Mouse (Mus musculus) embryonic facial prominence, embryonic 11.5 days (tissue): ENCODE data around the gene Mlxipl. TPM values are rescaled to one million over a fixed set of nuclear protein-coding genes. Genes with fewer than 3 reads are reported as not detected.
"Not testable (repeated sequence)": the region's sequence is repeated elsewhere in the genome, so short reads cannot be mapped to it uniquely, and the experiment has no call there.

Experiments used
- ATAC-seq: fragments of 200-750 bp; cut with Nextera tagmentation; replicated peaks from 2 replicates; pipeline ENCODE4 v1.8.0; 2017; ENCODE audit warnings: low read depth; ENCODE audit not compliant: insufficient number of reproducible peaks, low FRiP score, low TSS enrichment
- DNase-seq: peaks from one replicate; pipeline ENCODE4 v3.0.0-alpha.2; 2015; ENCODE audit warnings: low spot score
- H3K27ac ChIP-seq: fragments of 300-500 bp; sonication (generic); replicated peaks from 2 replicates; pipeline ENCODE4 v1.5.1; 2014; ENCODE audit warnings: mild to moderate bottlenecking, low read depth, low read length, control low read depth
- H3K27me3 ChIP-seq: fragments of 300-500 bp; sonication (generic); 2 replicates; pipeline ENCODE4 v1.6.1; 2014; ENCODE audit warnings: mild to moderate bottlenecking, low read length, moderate library complexity, mixed read lengths; ENCODE audit not compliant: control insufficient read depth, insufficient read depth
- H3K36me3 ChIP-seq: fragments of 300-500 bp; sonication (generic); replicated peaks from 2 replicates; pipeline ENCODE4 v1.6.1; 2014; ENCODE audit warnings: low read depth, mild to moderate bottlenecking, low read length, moderate library complexity, mixed read lengths; ENCODE audit not compliant: control insufficient read depth, insufficient read depth
- H3K4me1 ChIP-seq: fragments of 300-500 bp; sonication (generic); 2 replicates; pipeline ENCODE4 v1.6.1; 2014; ENCODE audit warnings: low read length, mixed read lengths; ENCODE audit not compliant: control insufficient read depth, insufficient read depth
- H3K4me2 ChIP-seq: fragments of 300-500 bp; sonication (generic); 2 replicates; pipeline ENCODE4 v1.6.1; 2014; ENCODE audit warnings: low read depth, mild to moderate bottlenecking, control low read depth, low read length, moderate library complexity
- H3K4me3 ChIP-seq: fragments of 300-500 bp; sonication (generic); 2 replicates; pipeline ENCODE4 v1.5.1; 2014; ENCODE audit warnings: low read depth, low read length, control low read depth
- H3K9ac ChIP-seq: fragments of 300-500 bp; sonication (generic); replicated peaks from 2 replicates; pipeline ENCODE4 v1.6.1; 2014; ENCODE audit warnings: mild to moderate bottlenecking, control low read depth, low read length
- H3K9me3 ChIP-seq: fragments of 300-500 bp; sonication (generic); replicated peaks from 2 replicates; pipeline ENCODE4 v1.6.1; 2016; ENCODE audit warnings: mild to moderate bottlenecking, low read length, inconsistent platforms, mixed read lengths; ENCODE audit not compliant: control insufficient read depth
- WGBS: fragments of 180-500 bp; shearing (Covaris S2); extraction: QIAGEN DNeasy Blood & Tissue Kit; methylation state at CpG from one replicate; pipeline ENCODE4 v1.1.7; 2014; 5-methylcytosine and 5-hydroxymethylcytosine counted together
- polyA plus RNA-seq: library from polyadenylated mRNA; unstranded; fragments of >200 nt; fragmentation: Nextera tagmentation; extraction: Ambion mirVana; gene quantifications from 2 replicates; pipeline ENCODE4 v1.2.1, GENCODE M21; 2014

Mlxipl gene
- polyA plus RNA-seq: 1.9 and 3.7 TPM in 2 replicates

GRCm38 (mm10) chr5:135089653-135090052 is at the start of gene Mlxipl:
TSS of gene Mlxipl (plus strand) at chr5:135089890.
- ATAC-seq: no peak

GRCm38 (mm10) chr5:135040059-135040458 is 49.6 kb upstream of the Mlxipl start:
- no peak overlapping the region for H3K27ac ChIP-seq
- no peak overlapping the region for H3K9ac ChIP-seq
- H3K27me3 ChIP-seq: no peaks in the 10 kb centered on the region
- WGBS: 33% methylated on average over 6 of the region's 6 CpGs
- ATAC-seq (no peak), DNase-seq (no peak)
- H3K9me3 ChIP-seq: no peaks in the 10 kb centered on the region
- no peaks in the 10 kb centered on the region; the same call in 1 of the 2 replicates for H3K36me3 ChIP-seq
- H3K4me2 ChIP-seq: no peak overlapping the region
- H3K4me3 ChIP-seq: no peak overlapping the region
- H3K4me1 ChIP-seq: no peaks in the 10 kb centered on the region

More at GRCm38 (mm10) chr5:135089653-135090052, at the start of gene Mlxipl:
- peak; percentile 22 for DNase-seq
- Histone ChIP-seq H3K9ac (peak within 1 kb of the TSS; percentile 51), H3K9me3 (no peaks in the 10 kb centered on the region), H3K27me3 (peaks cover 16% of the 10 kb centered on the region), H3K4me2 (peak within 1 kb of the TSS; percentile 54), H3K36me3 (no peaks in the 10 kb centered on the region), H3K4me3 (peak within 1 kb of the TSS; percentile 17; the same call in 1 of the 2 replicates), H3K4me1 (no peaks in the 10 kb centered on the region), H3K27ac (no peak within 1 kb of the TSS)
- 2% methylated on average over 34 of the region's 39 CpGs for WGBS

- H3K9me3 ChIP-seq: no peaks in the 10 kb centered on the region
- WGBS: 76% methylated on average over 11 of the region's 11 CpGs
- H3K4me1 ChIP-seq: no peaks in the 10 kb centered on the region
- H3K27ac ChIP-seq: no peak overlapping the region
- DNase-seq (no peak), ATAC-seq (no peak)
- no peak overlapping the region for H3K4me2 ChIP-seq
- no peak overlapping the region for H3K9ac ChIP-seq
- H3K4me3 ChIP-seq: no peak overlapping the region
- no peaks in the 10 kb centered on the region; the same call in 1 of the 2 replicates for H3K36me3 ChIP-seq
- H3K27me3 ChIP-seq: no peaks in the 10 kb centered on the region
Measured at GRCm38 (mm10) chr5:135040777-135041176, 48.9 kb upstream of the Mlxipl start.

- H3K4me3 ChIP-seq: no peak overlapping the region
- H3K9ac ChIP-seq: no peak overlapping the region
- no peaks in the 10 kb centered on the region; the same call in 1 of the 2 replicates for H3K36me3 ChIP-seq
- no peak overlapping the region for H3K4me2 ChIP-seq
- WGBS: 26% methylated on average over 21 of the region's 21 CpGs
- peak; percentile 24; the same call in 1 of the 2 replicates for ATAC-seq
- no peaks in the 10 kb centered on the region for H3K27me3 ChIP-seq
- H3K9me3 ChIP-seq: no peaks in the 10 kb centered on the region
- H3K27ac ChIP-seq: no peak overlapping the region
- DNase-seq: no peak
- no peaks in the 10 kb centered on the region for H3K4me1 ChIP-seq
Measured at GRCm38 (mm10) chr5:135042105-135042788, 47.4 kb upstream of the Mlxipl start.

DNA sequence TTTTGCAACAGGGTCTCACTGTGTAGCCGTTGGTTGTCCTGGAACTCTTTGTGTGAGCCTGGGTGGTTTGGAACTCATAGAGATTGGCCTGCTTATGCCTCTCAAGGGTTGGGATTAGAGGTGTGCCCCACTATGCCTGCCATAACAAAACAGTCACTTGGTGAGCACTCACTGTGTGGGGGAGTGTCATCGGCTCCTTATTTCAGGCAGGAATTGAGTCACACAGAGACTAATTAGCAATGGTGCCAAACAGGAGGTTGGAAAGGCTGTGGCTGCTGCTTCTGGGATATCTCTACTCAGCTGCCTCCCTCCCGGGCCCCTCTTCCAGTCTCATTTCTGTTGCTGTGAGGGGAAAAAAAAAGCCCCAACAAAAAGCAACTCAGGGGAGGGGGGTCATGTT is 45.1 kb upstream of the Mlxipl start:
- H3K36me3 ChIP-seq: no peaks in the 10 kb centered on the region; the same call in 1 of the 2 replicates
- WGBS: 93% methylated on average over 3 of the region's 3 CpGs
- no peak overlapping the region for H3K4me2 ChIP-seq
- H3K27ac ChIP-seq: no peak overlapping the region
- H3K4me1 ChIP-seq: no peaks in the 10 kb centered on the region
- ATAC-seq (no peak), DNase-seq (no peak)
- H3K9me3 ChIP-seq: no peaks in the 10 kb centered on the region
- no peak overlapping the region for H3K4me3 ChIP-seq
- no peak overlapping the region for H3K9ac ChIP-seq
- H3K27me3 ChIP-seq: no peaks in the 10 kb centered on the region

- H3K27ac ChIP-seq: no peak overlapping the region
- WGBS: 94% methylated on average over 5 of the region's 5 CpGs
Measured at GRCm38 (mm10) chr5:135048539-135048938, 41.2 kb upstream of the Mlxipl start.

DNA sequence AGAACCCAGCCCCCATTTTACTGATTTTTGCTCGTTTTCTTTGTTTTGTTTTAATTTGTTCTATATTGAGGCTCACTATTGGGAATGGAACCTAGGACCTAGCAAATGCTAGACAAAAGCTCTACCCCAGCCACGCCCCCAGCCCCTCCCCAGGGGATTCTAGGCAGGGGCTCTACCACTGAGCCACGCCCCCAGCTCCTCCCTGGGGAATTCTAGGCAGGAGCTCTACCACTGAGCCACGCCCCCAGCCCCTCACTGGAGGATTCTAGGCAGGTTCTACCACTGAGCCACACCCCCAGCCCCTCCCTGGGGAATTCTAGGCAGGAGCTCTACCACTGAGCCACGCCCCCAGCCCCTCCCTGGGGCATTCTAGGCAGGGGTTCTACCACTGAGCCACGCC is 40.4 kb upstream of the Mlxipl start:
- not testable (repeated sequence) for H3K36me3 ChIP-seq, H3K9ac ChIP-seq, H3K4me2 ChIP-seq, H3K4me1 ChIP-seq, H3K27ac ChIP-seq, ATAC-seq, H3K27me3 ChIP-seq, H3K4me3 ChIP-seq, DNase-seq, H3K9me3 ChIP-seq
- 91% methylated on average over 6 of the region's 6 CpGs for WGBS

More at GRCm38 (mm10) chr5:135048539-135048938, 41.2 kb upstream of the Mlxipl start:
- no peak overlapping the region for H3K9ac ChIP-seq
- no peaks in the 10 kb centered on the region for H3K9me3 ChIP-seq
- DNase-seq: no peak
- H3K36me3 ChIP-seq: no peaks in the 10 kb centered on the region
- no peak overlapping the region for H3K4me3 ChIP-seq
- H3K4me2 ChIP-seq: no peak overlapping the region
- H3K27me3 ChIP-seq: no peaks in the 10 kb centered on the region
- ATAC-seq: no peak
- no peaks in the 10 kb centered on the region for H3K4me1 ChIP-seq

DNA sequence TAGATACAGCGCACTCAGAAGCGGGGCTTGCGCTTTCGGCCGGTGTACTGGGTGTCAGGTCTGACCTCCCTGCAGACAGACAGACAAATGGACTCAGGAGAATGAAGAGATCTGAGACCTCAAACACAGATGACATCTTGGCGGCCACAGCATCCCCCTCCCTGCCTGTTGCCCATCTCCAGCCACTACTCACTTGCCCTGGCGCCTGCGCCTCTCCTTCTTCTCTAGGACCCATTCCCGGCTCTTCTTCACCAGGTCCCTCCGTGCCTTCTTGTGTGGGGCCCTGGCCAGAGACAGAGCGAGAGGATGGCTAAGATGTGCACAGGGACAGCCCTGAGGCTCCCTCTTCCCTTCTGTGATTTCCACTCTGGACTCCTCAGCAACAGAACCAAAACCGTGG is 36.3 kb upstream of the Mlxipl start:
- WGBS: 91% methylated on average over 12 of the region's 12 CpGs
- Histone ChIP-seq H3K4me1 (no peaks in the 10 kb centered on the region), H3K9me3 (no peaks in the 10 kb centered on the region), H3K27ac (no peak overlapping the region), H3K4me3 (no peak overlapping the region), H3K9ac (no peak overlapping the region), H3K27me3 (no peaks in the 10 kb centered on the region), H3K4me2 (no peak overlapping the region), H3K36me3 (no peaks in the 10 kb centered on the region; the same call in none of the 2 replicates)
- ATAC-seq (no peak), DNase-seq (no peak)
